Mouse (Mus musculus) neural tube, embryonic 14.5 days (tissue): ENCODE results near the gene C1galt1. TPM values are rescaled to one million over a fixed set of nuclear protein-coding genes. Genes with fewer than 3 reads are reported as not detected.

Source experiments
- ATAC-seq: fragments of 200-750 bp; cut with Nextera tagmentation; 2 replicates; pipeline ENCODE4 v1.8.0; 2017; ENCODE audit warnings: low read depth, mild to moderate bottlenecking, moderate TSS enrichment, moderate library complexity
- H3K27ac ChIP-seq: fragments of 300-500 bp; sonication (generic); 2 replicates; pipeline ENCODE4 v1.5.1; 2014; ENCODE audit warnings: low read depth, mild to moderate bottlenecking, control low read depth, low read length, moderate library complexity, mixed read lengths
- H3K27me3 ChIP-seq: fragments of 300-500 bp; sonication (generic); 2 replicates; pipeline ENCODE4 v1.6.1; 2014; ENCODE audit warnings: low read length; ENCODE audit not compliant: control insufficient read depth, insufficient read depth
- H3K36me3 ChIP-seq: fragments of 300-500 bp; sonication (generic); 2 replicates; pipeline ENCODE4 v1.6.1; 2014; ENCODE audit warnings: low read length, mixed read lengths; ENCODE audit not compliant: control insufficient read depth, insufficient read depth
- H3K4me1 ChIP-seq: fragments of 300-500 bp; sonication (generic); 2 replicates; pipeline ENCODE4 v1.6.1; 2014; ENCODE audit warnings: low read length; ENCODE audit not compliant: control insufficient read depth, insufficient read depth
- H3K4me2 ChIP-seq: fragments of 300-500 bp; sonication (generic); 2 replicates; pipeline ENCODE4 v1.6.1; 2014; ENCODE audit warnings: mild to moderate bottlenecking, low read depth, low read length, control low read depth
- H3K4me3 ChIP-seq: fragments of 300-500 bp; sonication (generic); 2 replicates; pipeline ENCODE4 v1.5.1; 2014; ENCODE audit warnings: low read depth, low read length, control low read depth, mixed read lengths
- H3K9ac ChIP-seq: fragments of 300-500 bp; sonication (generic); replicated peaks from 2 replicates; pipeline ENCODE4 v1.6.1; 2014; ENCODE audit warnings: low read depth, mild to moderate bottlenecking, control low read depth, low read length, mixed read lengths
- H3K9me3 ChIP-seq: fragments of 300-500 bp; sonication (generic); 2 replicates; pipeline ENCODE4 v1.6.1; 2016; ENCODE audit warnings: low read length; ENCODE audit not compliant: control insufficient read depth
- WGBS: fragments of 180-500 bp; shearing (Covaris S2); extraction: QIAGEN DNeasy Blood & Tissue Kit; methylation state at CpG from one replicate; pipeline ENCODE4 v1.1.7; 2014; 5-methylcytosine and 5-hydroxymethylcytosine counted together
- polyA plus RNA-seq: library from polyadenylated mRNA; unstranded; fragments of >200 nt; fragmentation: Nextera tagmentation; extraction: Ambion mirVana; gene quantifications from 2 replicates; pipeline ENCODE4 v1.2.1, GENCODE M21; 2014

The C1galt1 gene
- polyA plus RNA-seq, 1 experiment from 2014 or later, result 3.7 TPM

- WGBS, result 73% methylated on average over 5 of the region's 5 CpGs
- no peak for ATAC-seq
- Histone ChIP-seq H3K4me3 (no peak overlapping the region), H3K9ac (no peak overlapping the region), H3K27me3 (no peaks in the 10 kb centered on the region), H3K9me3 (no peaks in the 10 kb centered on the region), H3K4me1 (no peaks in the 10 kb centered on the region), H3K27ac (no peak overlapping the region), H3K4me2 (no peak overlapping the region), H3K36me3 (no peaks in the 10 kb centered on the region)
These were observed 41.5 kb downstream of the C1galt1 start for GRCm38 (mm10) chr6:7885994-7886684.

- ATAC-seq, result no peak
- no peak overlapping the region for H3K4me3 ChIP-seq
- no peaks in the 10 kb centered on the region for H3K9me3 ChIP-seq
- H3K4me1 ChIP-seq, result no peaks in the 10 kb centered on the region
- H3K9ac ChIP-seq, result no peak overlapping the region
- no peak overlapping the region for H3K4me2 ChIP-seq
- H3K27me3 ChIP-seq, result no peaks in the 10 kb centered on the region
- WGBS, result 83% methylated on average over 2 of the region's 2 CpGs
- no peaks in the 10 kb centered on the region for H3K36me3 ChIP-seq
- H3K27ac ChIP-seq, result no peak overlapping the region
These were observed 42.0 kb downstream of the C1galt1 start for GRCm38 (mm10) chr6:7886685-7887004.

GRCm38 (mm10) chr6:7896339-7896738 is 51.7 kb downstream of the C1galt1 start:
- Histone ChIP-seq H3K27me3 (no peaks in the 10 kb centered on the region), H3K4me1 (no peaks in the 10 kb centered on the region), H3K4me2 (no peak overlapping the region), H3K9me3 (no peaks in the 10 kb centered on the region), H3K27ac (no peak overlapping the region), H3K36me3 (no peaks in the 10 kb centered on the region), H3K9ac (no peak overlapping the region), H3K4me3 (no peak overlapping the region)
- WGBS, result 89% methylated on average over 5 of the region's 5 CpGs
- ATAC-seq, result no peak

- Histone ChIP-seq H3K4me1 (no peaks in the 10 kb centered on the region), H3K9ac (no peak overlapping the region), H3K36me3 (no peaks in the 10 kb centered on the region), H3K27ac (no peak overlapping the region), H3K4me2 (no peak overlapping the region), H3K4me3 (no peak overlapping the region), H3K9me3 (no peaks in the 10 kb centered on the region), H3K27me3 (no peaks in the 10 kb centered on the region)
- 78% methylated on average over 2 of the region's 2 CpGs for WGBS
- no peak for ATAC-seq
These were observed 67.4 kb downstream of the C1galt1 start for GRCm38 (mm10) chr6:7912015-7912414.

Other genes starting within 250 kb of the C1galt1 start
- 115 and 121 TPM in 2 replicates for gene Asns, start 151.6 kb upstream of the C1galt1 start, polyA plus RNA-seq